Mouse (Mus musculus) urinary bladder, adult 2 months (tissue): Measurements from ENCODE around the gene Trim44. TPM values are rescaled to one million over a fixed set of nuclear protein-coding genes. Genes with fewer than 3 reads are reported as not detected.

Experiments
- DNase-seq: peaks from one replicate; pipeline ENCODE4 v3.0.0; 2022; ENCODE audit warnings: low spot score
- polyA plus RNA-seq: library from polyadenylated mRNA; depleted of rRNA; stranded (reverse); fragments of >200 nt; gene quantifications from 2 replicates; pipeline ENCODE4 v1.2.3, GENCODE M21; 2012; rRNA removed

The Trim44 gene
- polyA plus RNA-seq, 1 experiment: 50.1 TPM

DNA sequence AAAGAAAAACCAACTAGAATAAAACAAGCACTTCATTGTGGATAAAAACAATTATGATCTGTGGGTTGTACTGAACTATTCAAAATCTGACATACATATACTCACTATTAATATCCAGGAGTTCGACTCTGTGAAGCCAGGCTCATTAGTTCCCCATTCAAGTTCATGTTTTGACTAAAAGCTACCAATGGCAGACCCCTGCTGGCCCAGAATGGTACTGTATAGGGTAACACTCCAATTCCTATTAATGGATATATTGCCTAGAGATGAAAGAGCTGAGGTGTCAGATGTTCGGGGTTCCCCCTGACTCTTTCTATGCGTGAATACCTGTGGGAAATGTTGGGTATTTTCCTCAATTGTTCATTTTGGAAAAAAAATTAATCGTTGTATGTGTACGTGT, 117.6 kb downstream of the Trim44 start:
- DNase-seq: no peak

DNA sequence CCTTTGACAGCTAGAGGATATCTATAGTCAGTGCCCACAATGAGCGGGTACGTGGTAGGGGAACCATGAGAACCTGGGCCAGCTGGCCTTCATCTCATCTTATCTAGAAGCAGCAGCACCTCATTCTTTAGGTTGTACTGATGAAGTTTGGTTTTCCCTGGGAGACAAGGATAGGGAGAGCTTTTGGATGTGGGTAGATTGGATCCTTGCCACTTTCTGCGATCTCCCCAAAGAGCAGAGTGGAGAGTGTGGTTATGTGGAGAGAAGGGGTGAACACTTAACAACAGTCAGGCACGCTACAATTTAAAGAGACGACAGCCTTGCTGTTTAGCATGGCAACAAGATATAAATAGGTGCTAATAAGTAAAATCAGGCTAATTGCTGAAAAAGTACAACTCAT, 119.0 kb downstream of the Trim44 start:
- no peak for DNase-seq

DNA sequence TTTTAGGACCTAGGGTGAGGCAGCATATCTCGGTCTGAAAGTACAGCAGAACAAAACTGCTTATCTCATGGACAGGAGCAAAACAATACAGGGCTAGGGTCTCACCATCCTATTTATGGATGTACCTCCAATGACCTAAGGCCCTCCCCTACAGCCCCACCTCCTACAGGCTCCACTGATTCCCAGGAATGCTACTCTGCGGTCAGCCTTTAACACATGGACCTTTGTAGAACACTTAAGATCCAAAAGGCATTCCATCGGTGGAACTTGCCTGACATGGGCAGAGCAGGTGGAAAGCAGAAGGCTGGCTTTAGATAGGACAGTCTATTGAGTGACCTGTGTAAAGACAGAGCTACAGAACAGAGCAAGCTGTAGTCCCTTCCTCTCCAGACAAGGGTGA, 120.3 kb downstream of the Trim44 start:
- no peak for DNase-seq

DNA sequence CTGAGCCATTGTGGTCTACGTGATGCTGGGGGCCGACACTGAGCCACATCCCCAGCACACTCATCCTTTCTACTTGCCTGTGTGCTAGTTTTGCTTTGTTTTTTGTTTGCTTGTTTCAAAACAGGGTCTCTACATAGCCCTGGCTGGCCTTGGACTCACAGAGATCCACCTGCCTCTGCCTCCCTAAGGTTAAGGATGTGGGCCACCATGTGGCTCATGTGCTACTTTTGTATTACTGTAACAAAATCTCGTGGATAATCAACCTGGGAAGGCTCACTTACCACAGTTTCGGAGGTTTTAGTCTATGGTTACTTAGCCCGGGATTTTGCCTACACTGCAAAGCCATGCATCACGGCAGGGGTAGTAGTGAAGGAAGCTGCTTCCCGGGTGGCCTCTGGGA, 125.5 kb downstream of the Trim44 start:
- no peak for DNase-seq

DNA sequence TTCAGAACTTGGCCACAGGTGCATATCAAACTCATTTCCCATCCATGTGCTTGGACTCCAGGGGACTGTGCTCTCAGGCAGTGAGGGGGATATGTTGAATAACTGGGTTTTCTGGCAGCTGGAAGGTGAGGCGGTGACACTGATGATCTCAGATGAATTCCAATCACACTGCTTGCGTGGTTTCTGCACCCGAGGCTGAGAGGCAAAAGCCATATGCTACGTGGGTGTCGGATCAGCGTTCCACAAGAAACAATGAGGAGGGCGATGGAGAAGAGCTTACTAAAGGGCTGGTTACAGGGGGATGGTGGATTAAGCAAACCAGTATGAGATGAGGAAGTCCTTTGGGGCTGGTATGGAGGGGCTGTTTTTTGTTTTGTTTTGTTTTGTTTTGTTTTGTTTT, 127.8 kb downstream of the Trim44 start:
- DNase-seq: no peak

DNA sequence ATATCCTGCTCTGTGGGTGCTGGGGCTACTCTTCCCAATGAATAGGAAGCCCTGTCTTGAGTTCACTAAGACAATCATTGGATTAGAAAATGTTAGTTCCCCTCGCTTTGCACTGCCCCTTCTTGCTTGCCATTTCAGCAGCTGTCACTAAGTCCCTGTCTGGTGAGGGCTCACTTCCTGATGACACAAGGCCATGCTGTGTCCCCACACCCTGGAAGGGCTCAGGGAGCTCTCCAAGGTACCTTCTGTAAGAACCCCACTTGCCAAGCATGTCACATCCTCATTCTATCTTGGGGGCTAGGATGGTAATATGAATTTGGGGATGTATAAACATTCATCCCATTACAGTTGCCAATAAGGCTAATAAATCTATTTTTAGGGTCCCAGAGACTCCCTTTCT, 129.7 kb downstream of the Trim44 start:
- no peak for DNase-seq

DNA sequence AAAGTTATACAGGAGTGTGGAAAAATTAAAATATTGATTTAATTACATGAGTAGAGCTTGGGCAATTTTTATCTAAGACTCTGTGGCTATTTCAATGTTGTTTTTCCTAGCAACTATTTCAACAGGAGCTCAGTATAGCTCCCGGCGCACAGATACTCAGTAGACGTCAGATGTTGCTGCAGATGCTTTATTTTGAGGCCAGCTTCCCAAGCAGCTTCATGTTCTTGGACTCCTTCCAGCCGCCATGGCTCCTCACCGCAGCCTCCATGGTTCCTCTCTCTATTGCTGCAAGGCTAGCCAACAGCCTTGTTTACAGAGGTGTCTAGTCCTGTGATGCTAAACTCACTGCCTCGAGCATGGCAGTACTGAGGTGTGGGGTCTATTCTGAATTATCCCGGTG, 134.3 kb downstream of the Trim44 start:
- no peak for DNase-seq

DNA sequence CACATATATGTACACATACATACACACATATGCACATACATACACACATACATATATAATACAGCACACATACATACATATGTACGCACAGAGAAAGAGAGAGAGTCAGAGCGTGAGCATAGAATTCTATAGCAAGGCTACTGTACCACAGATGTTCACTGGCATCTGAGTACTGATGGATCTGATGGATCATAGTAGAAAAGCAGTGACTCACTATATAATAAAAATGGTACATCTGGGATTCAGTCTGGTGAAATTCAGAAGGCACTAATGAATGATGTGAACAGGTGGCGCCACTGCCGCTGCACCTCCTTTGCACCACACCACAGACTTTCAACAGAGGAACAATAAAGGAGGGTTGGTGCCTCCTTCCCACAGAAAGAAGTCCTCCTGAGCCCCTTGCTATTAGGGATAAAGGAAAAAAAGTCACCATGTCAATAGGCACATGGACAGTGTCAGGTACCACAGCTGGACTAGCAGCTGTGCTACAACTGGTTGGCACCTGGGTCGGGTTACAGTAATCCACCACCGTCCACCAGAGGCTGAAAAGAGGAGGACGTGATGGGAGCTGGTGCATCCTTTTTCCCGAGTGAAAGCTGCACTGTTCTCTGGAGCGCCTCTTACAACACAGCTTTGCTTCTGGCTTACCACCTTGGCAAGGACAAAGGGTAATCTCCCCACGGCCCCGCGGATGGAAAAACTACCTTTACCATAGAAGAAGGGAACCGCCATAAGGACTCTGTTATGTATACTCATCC, 139.9 kb downstream of the Trim44 start:
- no peak for DNase-seq

DNA sequence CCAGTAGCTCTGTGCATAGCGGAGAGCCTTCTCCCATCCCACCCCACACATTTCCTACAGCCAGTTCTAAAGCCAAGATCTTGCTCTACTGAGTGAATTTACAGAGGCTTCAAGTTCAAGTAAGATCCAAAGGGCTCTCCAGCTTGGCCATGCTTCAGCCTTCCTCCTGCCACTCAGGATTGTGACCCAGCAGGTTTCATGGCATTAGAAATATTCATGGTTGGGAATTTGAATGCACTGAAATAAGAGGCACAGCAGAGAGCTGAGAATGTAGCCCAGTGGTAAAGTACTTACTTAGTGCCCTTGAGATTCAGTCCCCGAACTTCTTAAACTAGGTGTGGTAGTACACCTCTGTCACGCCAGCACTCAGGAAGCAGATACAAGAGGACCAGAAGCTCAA, 140.7 kb downstream of the Trim44 start:
- no peak for DNase-seq

DNA sequence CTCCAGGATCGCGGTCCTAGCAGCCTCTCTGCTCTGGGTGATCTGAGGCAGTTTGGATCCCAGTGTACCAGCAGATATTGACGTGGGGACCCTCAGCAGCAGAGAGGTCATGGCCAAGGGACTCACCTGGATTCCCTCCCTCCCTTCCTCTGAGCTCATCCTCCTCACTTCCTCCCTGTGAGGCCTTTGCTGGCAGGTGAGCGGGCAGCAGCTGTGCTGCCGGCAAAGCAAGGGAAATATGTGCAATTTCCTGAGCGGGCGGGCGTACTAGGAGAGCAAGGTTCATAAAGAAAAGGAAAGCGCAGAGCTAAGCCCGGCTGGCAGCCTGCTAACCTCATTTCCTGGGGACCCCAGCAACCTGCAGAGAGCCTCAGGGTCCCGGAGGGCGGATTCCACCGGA, 148.5 kb downstream of the Trim44 start:
- no peak for DNase-seq

DNA sequence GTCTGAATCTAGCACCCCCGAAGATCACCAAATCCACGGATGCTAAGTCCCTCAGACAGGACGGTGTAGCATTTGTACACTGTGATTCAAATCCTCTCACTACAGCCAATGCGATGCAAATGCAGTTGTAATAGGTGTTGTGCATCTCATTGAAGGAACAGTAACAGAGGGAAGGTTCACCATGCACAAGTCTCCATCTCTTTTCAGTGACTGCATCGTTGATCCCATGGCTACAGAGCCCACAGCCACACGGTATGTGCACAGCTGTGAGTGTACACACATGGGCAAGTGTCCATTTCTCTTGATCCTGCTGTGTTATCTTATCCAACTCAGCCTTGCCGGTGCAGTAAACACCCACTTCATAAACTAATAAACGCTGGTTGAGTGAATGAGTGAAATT, 148.9 kb downstream of the Trim44 start:
- no peak for DNase-seq

DNA sequence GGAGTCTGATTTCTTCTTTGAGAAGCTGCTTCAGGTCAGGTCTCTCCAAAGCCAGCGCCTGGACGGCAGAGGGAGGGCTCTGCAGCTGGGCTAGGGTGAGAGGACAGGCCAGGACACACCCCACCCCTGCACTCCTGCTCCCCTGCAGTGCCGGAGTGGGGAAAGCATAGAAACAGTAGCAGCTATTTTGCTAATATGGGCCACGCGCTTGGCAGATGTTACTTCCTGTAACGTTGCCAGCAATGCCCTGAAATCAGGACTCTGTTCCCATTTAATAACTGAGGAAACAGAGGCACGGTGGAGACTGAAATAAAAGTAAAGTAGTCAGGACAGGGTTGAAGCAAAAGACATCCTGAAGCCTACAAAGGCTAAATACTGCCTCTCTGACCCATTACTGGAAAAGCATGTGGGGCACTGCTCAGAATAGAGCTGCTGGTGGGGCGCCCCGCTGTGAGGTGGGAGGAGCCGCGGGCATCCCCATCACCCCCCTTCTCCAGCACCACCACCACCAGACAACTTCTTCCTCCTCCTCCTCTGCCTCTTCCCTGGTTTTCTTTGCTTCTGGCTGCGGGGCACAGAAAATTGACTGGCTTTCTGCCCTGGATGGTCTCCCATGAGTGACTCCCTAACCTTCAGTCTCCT, 149.5 kb downstream of the Trim44 start:
- DNase-seq: no peak

DNA sequence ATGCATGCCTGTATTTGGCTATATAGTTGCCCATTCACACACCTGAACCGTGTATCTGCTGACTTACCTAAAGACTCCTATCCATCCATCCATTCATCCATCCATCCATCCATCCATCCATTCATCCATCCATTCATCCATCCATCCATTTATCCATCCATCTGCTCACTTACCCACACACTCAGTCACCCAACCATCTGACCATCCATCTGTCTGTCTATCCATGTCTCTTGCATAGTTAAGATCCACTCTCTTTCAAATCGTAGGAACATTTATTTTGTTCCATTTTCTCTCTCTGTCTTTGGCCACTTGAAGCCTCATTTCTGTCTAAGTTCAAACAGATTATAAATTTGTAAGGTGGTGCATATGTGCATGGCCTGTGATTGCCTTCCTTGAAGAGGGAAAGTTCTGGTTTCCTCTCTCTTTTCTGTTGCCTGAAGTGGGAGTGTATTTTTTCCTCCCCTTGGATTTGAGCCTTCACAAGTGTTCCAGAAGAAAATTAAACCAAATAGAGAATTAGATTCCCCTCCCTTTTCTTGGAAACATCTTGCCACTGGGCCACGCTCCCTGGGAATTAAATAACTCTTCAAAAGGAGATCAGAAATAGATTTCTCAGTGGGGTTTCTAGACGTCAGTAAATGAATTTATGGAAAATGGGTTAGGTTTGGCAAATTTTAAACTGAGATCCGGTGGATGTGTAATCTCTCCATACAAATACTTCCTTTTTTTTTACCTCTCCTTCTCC, 150.9 kb downstream of the Trim44 start:
- no peak for DNase-seq

DNA sequence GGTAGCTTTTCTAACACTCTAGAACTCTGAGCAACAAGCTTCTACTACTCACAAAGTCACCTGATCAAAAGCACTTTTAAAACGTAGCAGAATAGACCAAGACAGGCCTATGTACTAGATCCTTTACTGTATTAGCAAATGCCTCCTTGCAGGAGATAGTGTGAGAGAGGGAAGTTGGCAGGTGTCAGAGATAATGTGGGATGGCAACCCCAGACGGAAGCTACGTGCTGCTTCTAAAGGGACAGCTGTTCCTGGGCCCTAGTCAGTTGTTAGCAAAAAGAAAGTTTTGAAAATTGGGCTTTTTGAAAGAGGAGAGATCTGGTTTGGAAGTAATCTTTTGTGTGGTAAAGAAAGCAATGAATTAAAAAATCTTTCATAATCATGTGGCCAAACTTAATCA, 151.5 kb downstream of the Trim44 start:
- DNase-seq: no peak

DNA sequence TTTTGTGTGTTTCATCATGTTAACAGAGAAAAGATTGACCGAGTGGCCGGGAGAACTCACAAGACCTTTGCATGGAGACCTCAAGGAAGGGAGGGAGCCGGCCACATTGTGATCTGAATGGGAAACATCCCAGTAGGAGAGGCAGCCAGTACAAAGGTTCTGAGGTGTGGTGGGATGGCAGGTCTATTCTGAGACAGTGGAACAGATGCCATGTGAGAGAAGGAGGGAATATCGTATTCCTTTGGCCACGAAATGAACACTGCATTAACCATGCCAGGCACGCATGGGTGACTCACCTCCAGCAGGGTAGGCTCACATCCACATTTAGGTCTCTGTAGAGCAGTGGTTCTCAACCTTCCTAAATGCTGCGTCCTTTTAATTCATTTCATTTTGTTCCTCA, 154.4 kb downstream of the Trim44 start:
- no peak for DNase-seq

DNA sequence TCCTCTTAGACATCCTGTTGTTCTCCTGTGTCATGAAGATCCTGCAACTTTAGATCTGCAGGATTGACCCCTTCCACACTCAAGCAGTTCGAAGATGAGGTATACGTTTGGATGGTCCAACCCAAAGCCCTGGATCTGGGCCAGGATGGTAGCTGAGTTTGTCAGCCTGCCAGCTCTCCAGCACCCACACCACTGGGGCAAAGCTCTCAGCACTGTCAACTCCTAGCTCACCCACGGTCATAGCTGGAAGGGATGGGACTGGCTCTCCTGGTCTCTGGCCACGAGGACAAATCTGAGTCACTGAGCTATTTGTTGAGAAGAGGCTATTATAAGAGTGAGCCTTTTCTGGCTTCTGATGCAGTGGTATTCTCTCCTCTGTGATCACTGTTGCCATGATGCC, 155.0 kb downstream of the Trim44 start:
- DNase-seq: no peak

Other genes starting within 250 kb of the Trim44 start
- 7.4 and 8.9 TPM in 2 replicates for gene Ldlrad3, start 221.4 kb downstream of the Trim44 start, polyA plus RNA-seq
- 5.7 and 6.6 TPM in 2 replicates for gene Fjx1, start 44.7 kb upstream of the Trim44 start, polyA plus RNA-seq
- gene Pamr1, start 142.2 kb upstream of the Trim44 start, polyA plus RNA-seq: 84.8 and 91.0 TPM in 2 replicates